Mouse (Mus musculus) liver, embryonic 11.5 days (tissue): ENCODE results near the gene Brox. TPM values are rescaled to one million over a fixed set of nuclear protein-coding genes. Genes with fewer than 3 reads are reported as not detected.

ENCODE experiments used
- ATAC-seq: fragments of 200-750 bp; cut with Nextera tagmentation; replicated peaks from 2 replicates; pipeline ENCODE4 v1.8.0; 2017; ENCODE audit warnings: moderate number of reproducible peaks, mild to moderate bottlenecking, moderate TSS enrichment, moderate library complexity; ENCODE audit not compliant: low FRiP score
- DNase-seq: peaks from one replicate; pipeline ENCODE4 v3.0.0-alpha.2; 2017; ENCODE audit warnings: low spot score
- H3K27ac ChIP-seq: fragments of 300-500 bp; sonication (generic); 2 replicates; pipeline ENCODE4 v1.5.1; 2014; ENCODE audit warnings: mild to moderate bottlenecking, low read depth, low read length, control low read depth
- H3K27me3 ChIP-seq: fragments of 300-500 bp; sonication (generic); replicated peaks from 2 replicates; pipeline ENCODE4 v1.6.1; 2014; ENCODE audit warnings: low read length, mixed read lengths; ENCODE audit not compliant: control insufficient read depth, insufficient read depth
- H3K36me3 ChIP-seq: fragments of 300-500 bp; sonication (generic); 2 replicates; pipeline ENCODE4 v1.6.1; 2014; ENCODE audit warnings: mild to moderate bottlenecking, low read length, moderate library complexity, mixed read lengths; ENCODE audit not compliant: control insufficient read depth, insufficient read depth
- H3K4me1 ChIP-seq: fragments of 300-500 bp; sonication (generic); replicated peaks from 2 replicates; pipeline ENCODE4 v1.6.1; 2014; ENCODE audit warnings: low read length, mixed read lengths; ENCODE audit not compliant: control insufficient read depth, insufficient read depth
- H3K4me2 ChIP-seq: fragments of 300-500 bp; sonication (generic); 2 replicates; pipeline ENCODE4 v1.6.1; 2014; ENCODE audit warnings: mild to moderate bottlenecking, control low read depth, moderate library complexity
- H3K4me3 ChIP-seq: fragments of 300-500 bp; sonication (generic); 2 replicates; pipeline ENCODE4 v1.5.1; 2014; ENCODE audit warnings: low read depth, low read length, control low read depth
- H3K9ac ChIP-seq: fragments of 300-500 bp; sonication (generic); 2 replicates; pipeline ENCODE4 v1.6.1; 2014; ENCODE audit warnings: low read depth, low read length, control low read depth
- H3K9me3 ChIP-seq: fragments of 300-500 bp; sonication (generic); 2 replicates; pipeline ENCODE4 v1.6.1; 2016; ENCODE audit warnings: low read length, inconsistent platforms, mixed read lengths; ENCODE audit not compliant: control insufficient read depth
- WGBS: fragments of 180-500 bp; shearing (Covaris S2); extraction: QIAGEN DNeasy Blood & Tissue Kit; methylation state at CpG from one replicate; pipeline ENCODE4 v1.1.7; 2014; 5-methylcytosine and 5-hydroxymethylcytosine counted together
- polyA plus RNA-seq: library from polyadenylated mRNA; unstranded; fragments of >200 nt; fragmentation: Nextera tagmentation; extraction: Ambion mirVana; gene quantifications from 2 replicates; pipeline ENCODE4 v1.2.1, GENCODE M21; 2014

Brox gene
- polyA plus RNA-seq, 1 experiment from 2014 or later = 27.2 TPM

DNA sequence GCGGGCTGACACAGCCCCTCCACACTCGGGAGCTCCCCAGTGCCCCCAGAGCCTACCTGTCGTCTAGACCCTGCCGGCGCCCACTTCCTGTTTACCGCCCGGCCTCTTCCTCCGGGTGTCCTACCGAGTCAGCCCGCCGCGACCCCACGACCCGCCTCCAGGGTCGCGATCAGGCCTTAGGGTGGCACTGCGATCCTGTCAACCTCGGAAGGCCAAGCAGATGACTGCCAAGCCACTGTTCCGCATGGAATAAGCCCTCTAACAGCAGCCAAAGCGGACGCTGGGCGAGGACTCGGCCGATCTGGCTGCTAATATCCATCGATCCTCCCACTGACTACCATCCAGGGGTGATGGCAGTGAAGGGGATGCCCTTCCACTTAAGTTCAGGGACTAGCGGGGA, 604 bp downstream of the Brox start, which contains the start of gene Aida:
Gene Aida, plus strand, starts transcription at position 126 of the 400 bp plus-strand sequence.
- DNase-seq (no peak), ATAC-seq (peak; percentile 10; the same call in 1 of the 2 replicates)
- Histone ChIP-seq H3K36me3 (no peaks in the 10 kb centered on the region), H3K4me3 (peak within 1 kb of the TSS; percentile 57), H3K9me3 (no peaks in the 10 kb centered on the region), H3K4me1 (no peaks in the 10 kb centered on the region), H3K27me3 (no peaks in the 10 kb centered on the region), H3K4me2 (peak within 1 kb of the TSS; percentile 60), H3K27ac (0 out of 2 replicates have a peak within 1 kb of the TSS, but pooled peaks have one; percentile 36), H3K9ac (peak within 1 kb of the TSS; percentile 54)
- under 1% methylated on average over 26 of the region's 26 CpGs for WGBS

DNA sequence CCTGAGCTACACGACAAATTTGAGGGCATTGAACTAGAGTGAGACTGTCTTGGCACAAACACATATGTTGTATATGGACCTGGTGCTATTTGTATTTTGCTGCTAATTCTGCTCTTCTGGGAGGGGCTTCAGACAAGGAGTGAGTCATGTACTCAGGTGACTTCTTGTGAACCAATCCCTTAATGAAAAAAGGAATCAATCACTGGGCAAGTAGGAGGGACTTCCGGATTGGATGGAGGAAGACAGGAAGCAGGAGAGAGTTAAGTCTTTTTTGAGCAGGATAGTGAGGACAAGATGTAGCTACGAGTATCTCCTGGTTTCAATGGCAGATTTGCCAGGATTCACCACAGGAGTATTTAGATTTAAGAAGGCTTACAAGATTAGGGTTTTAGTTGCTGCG, 7.5 kb downstream of the Brox start:
- no peaks in the 10 kb centered on the region for H3K27me3 ChIP-seq
- no peak overlapping the region for H3K4me2 ChIP-seq
- ATAC-seq (no peak), DNase-seq (no peak)
- no peak overlapping the region for H3K9ac ChIP-seq
- no peak overlapping the region for H3K27ac ChIP-seq
- no peaks in the 10 kb centered on the region for H3K4me1 ChIP-seq
- peaks cover 28% of the 10 kb centered on the region for H3K36me3 ChIP-seq
- H3K9me3 ChIP-seq = no peaks in the 10 kb centered on the region
- 93% methylated on average over 4 of the region's 4 CpGs for WGBS
- no peak overlapping the region for H3K4me3 ChIP-seq

DNA sequence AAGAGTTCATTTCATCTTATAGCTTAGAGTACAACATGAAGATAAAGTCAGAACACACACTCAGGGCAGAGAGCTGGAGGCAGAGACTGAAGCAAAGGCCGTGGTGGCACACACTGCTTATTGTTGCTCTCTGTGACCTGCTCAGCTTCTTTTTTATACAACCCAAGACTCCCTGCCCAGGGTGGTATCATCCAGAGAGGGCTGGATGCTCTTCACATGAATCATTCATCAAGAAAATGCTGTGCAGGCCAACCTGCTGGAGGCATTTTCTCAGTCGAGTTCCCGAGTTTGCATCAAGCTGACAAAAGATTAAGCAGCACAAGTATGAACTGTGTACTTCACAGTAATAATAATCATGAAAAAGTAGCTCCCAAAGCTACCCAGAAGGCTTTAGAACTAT, 8.7 kb downstream of the Brox start:
- no peak for ATAC-seq

DNA sequence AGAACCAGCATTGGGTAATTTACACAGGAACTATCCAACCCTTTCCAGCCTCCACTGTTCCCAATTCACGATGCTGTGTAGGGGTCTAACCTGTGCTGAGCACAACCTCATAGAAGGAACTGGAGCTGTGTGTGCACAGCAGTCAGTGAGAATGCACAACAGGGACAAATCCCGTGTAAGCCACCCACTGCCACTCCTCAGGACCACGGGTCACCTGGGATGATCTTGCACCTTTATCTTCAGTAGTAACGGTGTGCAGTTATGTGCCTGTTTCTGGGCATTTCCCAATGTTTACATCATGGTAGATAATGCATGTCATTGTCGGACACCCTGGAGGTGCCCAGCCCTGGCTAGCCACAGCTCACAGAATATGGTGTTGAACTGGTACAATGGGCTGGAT, 21.3 kb downstream of the Brox start:
- no peak overlapping the region for H3K9ac ChIP-seq
- H3K4me3 ChIP-seq = no peak overlapping the region
- H3K9me3 ChIP-seq = no peaks in the 10 kb centered on the region
- peaks cover 7% of the 10 kb centered on the region; the same call in 1 of the 2 replicates for H3K36me3 ChIP-seq
- no peaks in the 10 kb centered on the region for H3K27me3 ChIP-seq
- H3K4me2 ChIP-seq = no peak overlapping the region
- H3K4me1 ChIP-seq = no peaks in the 10 kb centered on the region
- no peak overlapping the region for H3K27ac ChIP-seq
- ATAC-seq (no peak), DNase-seq (no peak)
- 63% methylated on average over 5 of the region's 5 CpGs for WGBS

More for the DNA sequence above, 8.7 kb downstream of the Brox start:
- Histone ChIP-seq H3K27me3 (no peaks in the 10 kb centered on the region), H3K27ac (no peak overlapping the region), H3K4me3 (no peak overlapping the region), H3K4me2 (no peak overlapping the region), H3K9ac (no peak overlapping the region), H3K9me3 (no peaks in the 10 kb centered on the region), H3K36me3 (peaks cover 36% of the 10 kb centered on the region), H3K4me1 (no peaks in the 10 kb centered on the region)
- WGBS = 84% methylated on average over 3 of the region's 3 CpGs
- DNase-seq = no peak

DNA sequence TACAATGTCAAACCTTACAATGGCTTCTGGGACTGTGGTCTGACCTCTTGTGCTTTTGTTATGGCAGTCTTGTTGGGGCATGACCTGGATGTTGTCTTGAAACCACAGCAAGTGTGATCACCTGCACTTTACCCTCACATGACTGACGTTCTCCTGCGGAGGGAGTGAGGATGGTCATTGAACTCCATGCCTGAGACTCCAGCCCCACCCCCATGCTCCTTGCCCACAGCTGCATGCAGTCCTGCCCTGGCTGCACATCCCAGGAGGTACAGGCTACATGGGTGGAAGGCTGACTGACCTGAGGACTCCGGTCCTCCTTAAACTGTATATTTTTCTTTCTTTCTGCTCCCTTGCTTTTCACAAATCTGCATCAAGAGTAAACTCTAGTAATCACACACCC, 22.7 kb downstream of the Brox start:
- Histone ChIP-seq H3K27me3 (no peaks in the 10 kb centered on the region), H3K9ac (no peak overlapping the region), H3K36me3 (0 out of 2 replicates have a peak, but pooled peaks cover 2% of the 10 kb centered on the region), H3K4me2 (no peak overlapping the region), H3K27ac (no peak overlapping the region), H3K4me1 (no peaks in the 10 kb centered on the region), H3K4me3 (no peak overlapping the region), H3K9me3 (no peaks in the 10 kb centered on the region)
- ATAC-seq (no peak), DNase-seq (no peak)
- WGBS = 75% methylated on average over 3 of the region's 3 CpGs

DNA sequence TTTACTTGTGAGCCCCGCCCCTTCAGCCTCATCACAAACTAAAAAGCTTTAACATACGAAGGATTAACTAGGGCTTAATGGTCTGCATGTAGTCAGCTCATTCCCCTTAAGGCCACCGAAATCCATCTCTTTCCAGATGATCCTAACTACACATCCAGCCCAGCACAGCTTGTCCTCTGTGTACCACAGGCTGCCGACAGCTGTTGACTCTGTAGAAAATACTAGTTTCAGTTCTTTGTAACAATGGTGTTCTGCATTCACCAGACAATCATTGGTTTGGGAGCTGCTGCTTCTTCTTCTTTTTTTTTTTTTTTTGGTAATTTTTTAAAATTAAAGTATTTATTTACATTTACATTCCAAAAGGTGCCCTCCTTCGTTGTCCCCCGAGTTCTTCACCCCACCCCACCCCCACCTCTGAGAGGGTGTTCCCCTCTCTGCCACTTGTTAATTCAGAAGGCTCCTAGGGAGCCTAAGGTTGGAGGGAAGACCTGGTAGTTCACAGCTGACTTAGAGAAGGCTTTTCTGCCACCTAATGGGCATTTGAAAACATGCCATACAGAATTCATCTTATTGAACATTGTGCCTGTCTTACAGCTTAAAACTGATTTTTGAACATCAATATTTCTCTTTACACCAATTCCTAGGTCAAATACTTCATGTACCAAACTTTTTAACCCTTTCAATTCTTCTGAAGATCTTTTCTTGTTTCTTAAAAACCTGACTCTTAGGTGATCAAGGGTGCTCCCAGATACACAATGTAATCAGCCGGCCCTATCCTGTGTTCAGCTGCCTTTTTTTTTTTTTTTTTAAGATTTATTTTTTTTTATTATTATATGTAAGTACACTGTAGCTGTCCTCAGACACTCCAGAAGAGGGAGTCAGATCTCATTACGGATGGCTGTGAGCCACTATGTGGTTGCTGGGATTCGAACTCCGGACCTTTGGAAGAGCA, 23.9 kb downstream of the Brox start:
- no peaks in the 10 kb centered on the region for H3K36me3 ChIP-seq
- DNase-seq = no peak
- H3K4me2 ChIP-seq = no peak overlapping the region
- no peaks in the 10 kb centered on the region for H3K9me3 ChIP-seq
- H3K4me3 ChIP-seq = no peak overlapping the region
- 59% methylated on average over 10 of the region's 10 CpGs for WGBS
- H3K27ac ChIP-seq = no peak overlapping the region
- H3K4me1 ChIP-seq = no peaks in the 10 kb centered on the region
- no peaks in the 10 kb centered on the region for H3K27me3 ChIP-seq
- no peak overlapping the region for H3K9ac ChIP-seq
- 0 out of 2 replicates have a peak, but pooled peaks have one; percentile 58 for ATAC-seq

DNA sequence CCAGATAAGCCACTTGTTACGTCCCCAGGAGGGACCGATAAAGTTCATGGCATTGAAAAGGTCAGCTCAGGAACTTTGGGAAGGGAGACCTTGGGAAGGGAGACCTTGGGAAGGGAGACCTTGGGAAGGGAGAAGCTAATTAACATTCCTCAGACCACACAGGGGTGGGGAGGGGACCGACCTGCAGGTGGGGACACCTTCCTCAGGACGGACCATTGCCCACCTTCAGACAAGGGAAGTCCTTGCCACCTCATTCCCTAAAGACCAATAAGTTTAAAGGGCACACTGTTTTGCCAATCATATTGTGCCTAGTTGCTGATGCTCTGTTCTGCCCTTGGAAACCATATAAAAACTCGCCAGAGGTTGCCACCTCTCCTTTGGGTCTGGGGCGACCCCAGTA, 29.4 kb downstream of the Brox start:
- Histone ChIP-seq H3K4me2 (no peak overlapping the region), H3K9me3 (no peaks in the 10 kb centered on the region), H3K36me3 (no peaks in the 10 kb centered on the region), H3K27ac (no peak overlapping the region), H3K9ac (no peak overlapping the region), H3K4me3 (no peak overlapping the region), H3K4me1 (no peaks in the 10 kb centered on the region; the same call in 1 of the 2 replicates), H3K27me3 (no peaks in the 10 kb centered on the region)
- WGBS = 76% methylated on average over 6 of the region's 6 CpGs
- no peak for ATAC-seq
- DNase-seq = no peak

DNA sequence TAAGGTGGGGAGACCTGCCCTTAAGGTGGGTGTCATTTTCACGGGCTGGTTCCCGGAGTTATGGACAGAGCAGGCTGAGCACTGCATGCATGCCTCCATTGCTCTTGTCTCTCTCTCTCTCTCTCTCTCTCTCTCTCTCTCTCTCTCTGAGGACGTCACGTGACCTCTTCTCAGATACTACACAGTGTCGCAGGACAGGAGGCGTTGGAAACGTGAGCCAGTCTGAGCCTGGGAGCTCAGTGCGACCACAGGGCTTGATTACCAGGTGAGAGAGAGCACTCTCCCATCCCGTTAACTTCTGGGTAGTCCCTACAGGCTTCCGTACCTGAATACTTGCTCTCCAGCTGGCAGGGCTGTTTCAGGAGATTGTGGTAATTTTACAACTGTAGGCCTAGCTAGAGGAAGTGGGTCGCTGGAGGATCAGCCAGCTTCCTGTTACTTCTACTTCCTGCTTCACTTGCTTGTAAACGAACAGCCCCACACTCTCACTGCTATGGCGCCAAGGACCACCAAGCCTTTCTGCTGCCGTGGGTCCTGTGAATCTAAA, 31.1 kb downstream of the Brox start:
- H3K4me1 ChIP-seq = no peaks in the 10 kb centered on the region; the same call in 1 of the 2 replicates
- no peak overlapping the region for H3K27ac ChIP-seq
- H3K4me2 ChIP-seq = 0 out of 2 replicates have a peak overlapping the region, but pooled peaks have one; percentile 7
- ATAC-seq (peak; percentile 34; the same call in 1 of the 2 replicates), DNase-seq (no peak)
- H3K27me3 ChIP-seq = no peaks in the 10 kb centered on the region
- whole genome bisulfite sequencing = 57% methylated on average over 14 of the region's 14 CpGs
- H3K36me3 ChIP-seq = no peaks in the 10 kb centered on the region
- no peaks in the 10 kb centered on the region for H3K9me3 ChIP-seq
- H3K9ac ChIP-seq = no peak overlapping the region
- H3K4me3 ChIP-seq = no peak overlapping the region
